Mouse (Mus musculus): ENCODE data around the gene 1700037H04Rik.

- TF ChIP-seq CTCF (IDR thresholded peaks at IDR 0.05; ENCODE audit: extremely low read depth, insufficient read depth, insufficient read length, insufficient replicate concordance) (no peak), POLR2A (IDR thresholded peaks at IDR 0.05; ENCODE audit: low read depth, low read length) (no peak)
Observed at GRCm38 (mm10) chr2:131145121-131145520, 14.8 kb downstream of the 1700037H04Rik start.
